Mouse (Mus musculus): ENCODE data around the gene Actr1a. TPM values are rescaled to one million over a fixed set of nuclear protein-coding genes. Genes with fewer than 3 reads are reported as not detected.

Gene Actr1a
- total RNA-seq, 2 experiments from 2014 or later = 187 to 190 TPM

- intact Hi-C loops (cut with DNase I) = no loop called here
- no peak for DNase-seq (ENCODE audit: low spot score in 2 of 2)
Measured at GRCm38 (mm10) chr19:46406592-46407386, 11.2 kb upstream of the Actr1a start.

- intact Hi-C loops (cut with DNase I) = no loop called here
- DNase-seq (ENCODE audit: low spot score in 2 of 2) = no peak
Measured at GRCm38 (mm10) chr19:46404030-46404429, 8.5 kb upstream of the Actr1a start.

- intact Hi-C loops (cut with DNase I) = no loop called here
- no peak for DNase-seq (ENCODE audit: low spot score in 2 of 2)
Measured at GRCm38 (mm10) chr19:46400558-46400957, 5.0 kb upstream of the Actr1a start.

GRCm38 (mm10) chr19:46399886-46400285 lies 4.3 kb upstream of the Actr1a start:
- DNase-seq (ENCODE audit: low spot score in 2 of 2) = no peak
- intact Hi-C loops (cut with DNase I) = no loop called here

- DNase-seq (ENCODE audit: low spot score in 2 of 2) = no peak
- intact Hi-C loops (cut with DNase I) = no loop called here
Measured at GRCm38 (mm10) chr19:46399372-46399771, 3.8 kb upstream of the Actr1a start.

GRCm38 (mm10) chr19:46398401-46398800 lies 2.9 kb upstream of the Actr1a start:
- no peak for DNase-seq (ENCODE audit: low spot score in 2 of 2)
- intact Hi-C loops (cut with DNase I) = no loop called here

GRCm38 (mm10) chr19:46397436-46398001 lies 2.0 kb upstream of the Actr1a start:
- intact Hi-C loops (cut with DNase I) = loop anchor here (2.0 kb wide), 1 partner anchor 105 kb away; no protein-coding TSS in a partner anchor
- no peak for DNase-seq (ENCODE audit: low spot score in 2 of 2)

GRCm38 (mm10) chr19:46396686-46397435 lies 1.3 kb upstream of the Actr1a start, which contains the start of gene Sufu:
TSS of gene Sufu (plus strand) at chr19:46396896.
- intact Hi-C loops (cut with DNase I) = loop anchor here (1.0 to 2.0 kb wide), 2 partner anchors 47 to 106 kb away; no protein-coding TSS in a partner anchor
- peak; percentile 98 to 100 for DNase-seq (ENCODE audit: low spot score in 2 of 2)

- intact Hi-C loops (cut with DNase I) = loop anchor here (1.0 to 2.0 kb wide), 2 partner anchors 48 to 107 kb away; no protein-coding TSS in a partner anchor
Measured at GRCm38 (mm10) chr19:46396109-46396508, 561 bp upstream of the Actr1a start.

GRCm38 (mm10) chr19:46394712-46395108 lies 838 bp downstream of the Actr1a start:
- intact Hi-C loops (cut with DNase I) = no loop called here
- no peak for DNase-seq (ENCODE audit: low spot score in 2 of 2)

More at GRCm38 (mm10) chr19:46396109-46396508, 561 bp upstream of the Actr1a start:
- DNase-seq (ENCODE audit: low spot score in 2 of 2) = no peak

- intact Hi-C loops (cut with DNase I) = no loop called here
Measured at GRCm38 (mm10) chr19:46392018-46392417, 3.5 kb downstream of the Actr1a start.

GRCm38 (mm10) chr19:46389872-46390271 lies 5.7 kb downstream of the Actr1a start:
- no peak for DNase-seq (ENCODE audit: low spot score in 2 of 2)
- intact Hi-C loops (cut with DNase I) = no loop called here

More at GRCm38 (mm10) chr19:46392018-46392417, 3.5 kb downstream of the Actr1a start:
- DNase-seq (ENCODE audit: low spot score in 2 of 2) = no peak

- no peak for DNase-seq (ENCODE audit: low spot score in 2 of 2)
- intact Hi-C loops (cut with DNase I) = no loop called here
Measured at GRCm38 (mm10) chr19:46382275-46382674, 13.3 kb downstream of the Actr1a start.

GRCm38 (mm10) chr19:46375891-46376290 lies 19.7 kb downstream of the Actr1a start:
- no peak for DNase-seq (ENCODE audit: low spot score in 2 of 2)

GRCm38 (mm10) chr19:46375489-46375888 lies 20.1 kb downstream of the Actr1a start:
- DNase-seq (ENCODE audit: low spot score in 2 of 2) = peak in 1 of 2 experiments; percentile 66
- intact Hi-C loops (cut with DNase I) = no loop called here

More at GRCm38 (mm10) chr19:46375891-46376290, 19.7 kb downstream of the Actr1a start:
- intact Hi-C loops (cut with DNase I) = no loop called here

GRCm38 (mm10) chr19:46374477-46375088 lies 21.0 kb downstream of the Actr1a start:
- intact Hi-C loops (cut with DNase I) = no loop called here
- DNase-seq (ENCODE audit: low spot score in 2 of 2) = no peak

- intact Hi-C loops (cut with DNase I) = loop anchor here (2.0 to 5.0 kb wide), 2 partner anchors 30 to 52 kb away; partner anchors contain the start of gene Cuedc2
- DNase-seq (ENCODE audit: low spot score in 2 of 2) = peak; percentile 57 to 76
Measured at GRCm38 (mm10) chr19:46369204-46369603, 26.3 kb downstream of the Actr1a start.

GRCm38 (mm10) chr19:46367798-46368590 lies 27.6 kb downstream of the Actr1a start:
- intact Hi-C loops (cut with DNase I) = loop anchor here (2.0 to 5.0 kb wide), 2 partner anchors 29 to 51 kb away; partner anchors contain the start of gene Cuedc2
- peak; percentile 58 to 89 for DNase-seq (ENCODE audit: low spot score in 2 of 2)

Measured in left cerebral cortex, postnatal 25 days (tissue).